Mouse (Mus musculus) macrophage (primary cell): ENCODE measurements around the gene Dpf2. TPM values are rescaled to one million over a fixed set of nuclear protein-coding genes. Genes with fewer than 3 reads are reported as not detected.

ENCODE experiments used
- H3K27ac ChIP-seq: fragments of 350-480 bp; formaldehyde crosslinking; 2 replicates; pipeline ENCODE4 v1.9.0; 2021
- H3K36me3 ChIP-seq: fragments of 350-480 bp; formaldehyde crosslinking; 2 replicates; pipeline ENCODE4 v1.9.0; 2021; ENCODE audit errors: inconsistent target
- H3K4me3 ChIP-seq: fragments of 350-480 bp; formaldehyde crosslinking; 2 replicates; pipeline ENCODE4 v1.9.0; 2021; ENCODE audit errors: inconsistent target
- H3K79me2 ChIP-seq: fragments of 350-480 bp; formaldehyde crosslinking; 2 replicates; pipeline ENCODE4 v1.9.0; 2021; ENCODE audit errors: inconsistent target
- WGBS: methylation state at CpG from one replicate; pipeline ENCODE4 v1.1.7; 2026; ENCODE audit warnings: inconsistent platforms; ENCODE audit not compliant: missing documents; 5-methylcytosine and 5-hydroxymethylcytosine counted together
- polyA plus RNA-seq: library from polyadenylated mRNA; stranded (reverse); fragments of 250-400 nt; gene quantifications from 3 replicates; pipeline ENCODE4 v1.2.4, GENCODE M21; 2018; ENCODE audit warnings: inconsistent platforms

Dpf2 gene
- polyA plus RNA-seq, 1 experiment from 2014 or later = 215 TPM

GRCm38 (mm10) chr19:5925311-5925855, 12.6 kb upstream of the Dpf2 start:
- no peaks in the 10 kb centered on the region for H3K36me3 ChIP-seq
- 47% methylated on average over 11 of the region's 11 CpGs for WGBS
- H3K27ac ChIP-seq = no peak overlapping the region
- H3K4me3 ChIP-seq = peak overlapping the region; percentile 40; the same call in 1 of the 2 replicates
- no peaks in the 10 kb centered on the region for H3K79me2 ChIP-seq

GRCm38 (mm10) chr19:5924713-5925093, 11.9 kb upstream of the Dpf2 start, which contains the start of gene Cdc42ep2:
Gene Cdc42ep2, minus strand, starts transcription at chr19:5924816.
- WGBS = 0% methylated on average over 18 of the region's 18 CpGs
- Histone ChIP-seq H3K27ac (no peak within 1 kb of the TSS), H3K79me2 (no peaks in the 10 kb centered on the region)

GRCm38 (mm10) chr19:5923990-5924712, 11.3 kb upstream of the Dpf2 start:
- WGBS = under 1% methylated on average over 38 of the region's 38 CpGs
- no peaks in the 10 kb centered on the region for H3K79me2 ChIP-seq
- H3K4me3 ChIP-seq = peak overlapping the region; percentile 40
- H3K27ac ChIP-seq = no peak overlapping the region
- H3K36me3 ChIP-seq = no peaks in the 10 kb centered on the region

More at GRCm38 (mm10) chr19:5924713-5925093, 11.9 kb upstream of the Dpf2 start, which contains the start of gene Cdc42ep2:
- Histone ChIP-seq H3K36me3 (no peaks in the 10 kb centered on the region), H3K4me3 (peak within 1 kb of the TSS; percentile 40)

- H3K4me3 ChIP-seq = no peak overlapping the region
- H3K79me2 ChIP-seq = no peaks in the 10 kb centered on the region
- H3K27ac ChIP-seq = no peak overlapping the region
- no peaks in the 10 kb centered on the region for H3K36me3 ChIP-seq
- WGBS = 90% methylated on average over 3 of the region's 3 CpGs
Observed at GRCm38 (mm10) chr19:5922963-5923362, 10.2 kb upstream of the Dpf2 start.

- H3K27ac ChIP-seq = no peak overlapping the region
- no peak overlapping the region for H3K4me3 ChIP-seq
- H3K79me2 ChIP-seq = no peaks in the 10 kb centered on the region
- 85% methylated on average over 15 of the region's 15 CpGs for WGBS
- no peaks in the 10 kb centered on the region for H3K36me3 ChIP-seq
Observed at GRCm38 (mm10) chr19:5922119-5922942, 9.5 kb upstream of the Dpf2 start.

GRCm38 (mm10) chr19:5921715-5922114, 8.9 kb upstream of the Dpf2 start:
- no peaks in the 10 kb centered on the region for H3K79me2 ChIP-seq
- WGBS = 69% methylated on average over 9 of the region's 9 CpGs
- H3K27ac ChIP-seq = no peak overlapping the region
- H3K4me3 ChIP-seq = no peak overlapping the region
- no peaks in the 10 kb centered on the region for H3K36me3 ChIP-seq

- Histone ChIP-seq H3K4me3 (peak overlapping the region; percentile 77), H3K27ac (peak overlapping the region; percentile 81), H3K79me2 (peaks cover 53% of the 10 kb centered on the region), H3K36me3 (no peaks in the 10 kb centered on the region)
- under 1% methylated on average over 59 of the region's 59 CpGs for WGBS
Observed at GRCm38 (mm10) chr19:5912103-5913006, 455 bp downstream of the Dpf2 start.

- WGBS = 4% methylated on average over 14 of the region's 14 CpGs
- Histone ChIP-seq H3K36me3 (peaks cover 7% of the 10 kb centered on the region; the same call in 1 of the 2 replicates), H3K27ac (peak overlapping the region; percentile 81), H3K4me3 (peak overlapping the region; percentile 77), H3K79me2 (peaks cover 60% of the 10 kb centered on the region)
Observed at GRCm38 (mm10) chr19:5911430-5912102, 1.2 kb downstream of the Dpf2 start.

GRCm38 (mm10) chr19:5910221-5910620, 2.6 kb downstream of the Dpf2 start:
- H3K27ac ChIP-seq = no peak overlapping the region
- 82% methylated on average over 6 of the region's 6 CpGs for WGBS
- H3K36me3 ChIP-seq = peaks cover 20% of the 10 kb centered on the region
- H3K79me2 ChIP-seq = peaks cover 65% of the 10 kb centered on the region
- no peak overlapping the region for H3K4me3 ChIP-seq

- Histone ChIP-seq H3K27ac (no peak overlapping the region), H3K4me3 (no peak overlapping the region), H3K79me2 (peaks cover 62% of the 10 kb centered on the region), H3K36me3 (peaks cover 50% of the 10 kb centered on the region)
- WGBS = 92% methylated on average over 3 of the region's 3 CpGs
Observed at GRCm38 (mm10) chr19:5907275-5907674, 5.5 kb downstream of the Dpf2 start.

GRCm38 (mm10) chr19:5894002-5894678, 18.7 kb downstream of the Dpf2 start, which contains the start of gene Tigd3:
Gene Tigd3, minus strand, starts transcription at chr19:5894149.
- no peak within 1 kb of the TSS for H3K27ac ChIP-seq
- H3K4me3 ChIP-seq = peak within 1 kb of the TSS; percentile 10; the same call in 1 of the 2 replicates
- peaks cover 16% of the 10 kb centered on the region for H3K36me3 ChIP-seq
- H3K79me2 ChIP-seq = no peaks in the 10 kb centered on the region
- 2% methylated on average over 36 of the region's 36 CpGs for WGBS

- Histone ChIP-seq H3K4me3 (no peak overlapping the region; the same call in 1 of the 2 replicates), H3K36me3 (peaks cover 12% of the 10 kb centered on the region), H3K27ac (no peak overlapping the region), H3K79me2 (no peaks in the 10 kb centered on the region)
- WGBS = 14% methylated on average over 31 of the region's 31 CpGs
Observed at GRCm38 (mm10) chr19:5893282-5894001, 19.4 kb downstream of the Dpf2 start.
